Mouse (Mus musculus) midbrain, embryonic 12.5 days (tissue): ENCODE results near the gene Dnajc6. TPM values are rescaled to one million over a fixed set of nuclear protein-coding genes. Genes with fewer than 3 reads are reported as not detected.

ENCODE experiments used
- ATAC-seq: fragments of 200-750 bp; cut with Nextera tagmentation; 2 replicates; pipeline ENCODE4 v1.8.0; 2017; ENCODE audit warnings: low read depth, moderate TSS enrichment, moderate library complexity; ENCODE audit not compliant: low FRiP score
- H3K27ac ChIP-seq: fragments of 300-500 bp; sonication (generic); replicated peaks from 2 replicates; pipeline ENCODE4 v1.5.1; 2016; ENCODE audit warnings: mild to moderate bottlenecking
- H3K27me3 ChIP-seq: fragments of 300-500 bp; sonication (generic); 2 replicates; pipeline ENCODE4 v1.6.1; 2016; ENCODE audit warnings: mild to moderate bottlenecking
- H3K36me3 ChIP-seq: fragments of 300-500 bp; sonication (generic); 2 replicates; pipeline ENCODE4 v1.6.1; 2016
- H3K4me1 ChIP-seq: fragments of 300-500 bp; sonication (generic); 2 replicates; pipeline ENCODE4 v1.6.1; 2016
- H3K4me2 ChIP-seq: fragments of 300-500 bp; sonication (generic); replicated peaks from 2 replicates; pipeline ENCODE4 v1.6.1; 2016; ENCODE audit warnings: mild to moderate bottlenecking, moderate library complexity
- H3K4me3 ChIP-seq: fragments of 300-500 bp; sonication (generic); 2 replicates; pipeline ENCODE4 v1.5.1; 2016; ENCODE audit warnings: mild to moderate bottlenecking
- H3K9ac ChIP-seq: fragments of 300-500 bp; sonication (generic); replicated peaks from 2 replicates; pipeline ENCODE4 v1.6.1; 2016; ENCODE audit warnings: mild to moderate bottlenecking, moderate library complexity
- H3K9me3 ChIP-seq: fragments of 300-500 bp; sonication (generic); 2 replicates; pipeline ENCODE4 v1.6.1; 2016; ENCODE audit warnings: mild to moderate bottlenecking
- WGBS: fragments of 180-500 bp; shearing (Covaris S2); methylation state at CpG from one replicate; pipeline ENCODE4 v1.1.7; 2016; 5-methylcytosine and 5-hydroxymethylcytosine counted together
- polyA plus RNA-seq: library from polyadenylated mRNA; unstranded; fragments of >200 nt; fragmentation: Nextera tagmentation; extraction: Ambion mirVana; gene quantifications from 2 replicates; pipeline ENCODE4 v1.2.1, GENCODE M21; 2016

Dnajc6 gene
- polyA plus RNA-seq, 1 experiment from 2014 or later, result 10.7 TPM

DNA sequence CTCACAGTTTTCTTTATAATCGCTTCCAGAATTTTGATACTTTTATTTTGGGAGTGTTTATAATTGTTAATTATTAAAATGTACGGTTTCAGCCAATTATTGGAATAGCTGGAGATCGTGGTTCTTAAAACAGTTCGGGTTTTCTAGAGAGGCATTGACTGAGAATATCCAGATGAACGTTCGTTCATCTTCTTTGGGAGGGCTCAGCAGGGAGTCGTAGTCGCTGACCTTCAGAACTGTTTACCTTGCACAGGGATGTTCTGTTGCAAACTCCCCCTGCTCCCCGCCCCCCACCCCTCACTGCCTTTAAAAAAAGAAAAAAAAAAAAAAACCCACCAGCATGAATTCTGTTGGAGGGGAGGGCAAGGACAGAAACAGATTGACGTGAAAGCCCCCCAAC lies 12.0 kb downstream of the Dnajc6 start:
- Histone ChIP-seq H3K27ac (no peak overlapping the region), H3K27me3 (peaks cover 15% of the 10 kb centered on the region), H3K4me3 (peak overlapping the region; percentile 45), H3K36me3 (no peaks in the 10 kb centered on the region), H3K9me3 (no peaks in the 10 kb centered on the region), H3K9ac (peak overlapping the region; percentile 52), H3K4me1 (peaks cover 11% of the 10 kb centered on the region), H3K4me2 (peak overlapping the region; percentile 82)
- ATAC-seq, result peak; percentile 8; the same call in 1 of the 2 replicates
- WGBS, result 3% methylated on average over 10 of the region's 10 CpGs

DNA sequence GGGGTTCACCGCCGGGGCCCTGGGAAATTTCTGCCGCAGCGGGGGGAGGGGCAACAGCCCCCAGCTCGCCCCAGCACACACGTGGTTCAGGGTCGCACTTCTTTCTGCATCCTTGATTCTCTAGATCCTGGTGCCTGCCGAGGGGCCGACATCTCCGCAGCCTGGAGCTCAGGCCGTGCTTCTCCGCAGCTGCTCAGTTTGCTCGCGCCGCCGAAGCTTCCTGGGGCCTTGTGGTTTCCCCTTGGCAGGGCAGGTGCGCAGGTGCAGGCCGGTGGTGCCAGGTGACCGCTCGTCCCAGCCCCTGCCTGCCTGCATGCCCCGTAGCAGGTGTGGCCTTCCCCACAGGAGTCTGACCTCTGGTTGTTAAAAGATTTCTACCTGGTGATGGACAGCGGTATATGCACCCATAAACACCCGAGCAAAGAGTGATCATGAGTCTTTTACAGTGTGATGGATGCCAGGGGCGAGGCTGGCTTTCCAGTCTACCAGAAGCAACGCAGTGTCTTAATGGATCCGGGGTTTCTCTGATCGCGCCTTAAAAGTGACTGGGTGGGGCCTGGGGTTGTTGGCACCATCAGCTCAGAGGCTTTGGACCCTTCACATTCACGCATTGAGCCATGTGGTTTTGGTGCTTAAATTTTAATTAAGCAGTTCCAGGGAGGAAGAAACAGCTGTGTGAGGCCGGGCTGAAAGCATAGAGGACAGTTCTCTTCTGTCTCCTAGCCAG lies 12.6 kb downstream of the Dnajc6 start:
- H3K9ac ChIP-seq, result peak overlapping the region; percentile 52
- H3K36me3 ChIP-seq, result no peaks in the 10 kb centered on the region
- no peaks in the 10 kb centered on the region for H3K9me3 ChIP-seq
- H3K4me3 ChIP-seq, result peak overlapping the region; percentile 45
- H3K27me3 ChIP-seq, result peaks cover 15% of the 10 kb centered on the region
- no peak overlapping the region; the same call in 1 of the 2 replicates for H3K27ac ChIP-seq
- peak; percentile 73 for ATAC-seq
- peaks cover 11% of the 10 kb centered on the region for H3K4me1 ChIP-seq
- WGBS, result 6% methylated on average over 29 of the region's 30 CpGs
- peak overlapping the region; percentile 82 for H3K4me2 ChIP-seq

DNA sequence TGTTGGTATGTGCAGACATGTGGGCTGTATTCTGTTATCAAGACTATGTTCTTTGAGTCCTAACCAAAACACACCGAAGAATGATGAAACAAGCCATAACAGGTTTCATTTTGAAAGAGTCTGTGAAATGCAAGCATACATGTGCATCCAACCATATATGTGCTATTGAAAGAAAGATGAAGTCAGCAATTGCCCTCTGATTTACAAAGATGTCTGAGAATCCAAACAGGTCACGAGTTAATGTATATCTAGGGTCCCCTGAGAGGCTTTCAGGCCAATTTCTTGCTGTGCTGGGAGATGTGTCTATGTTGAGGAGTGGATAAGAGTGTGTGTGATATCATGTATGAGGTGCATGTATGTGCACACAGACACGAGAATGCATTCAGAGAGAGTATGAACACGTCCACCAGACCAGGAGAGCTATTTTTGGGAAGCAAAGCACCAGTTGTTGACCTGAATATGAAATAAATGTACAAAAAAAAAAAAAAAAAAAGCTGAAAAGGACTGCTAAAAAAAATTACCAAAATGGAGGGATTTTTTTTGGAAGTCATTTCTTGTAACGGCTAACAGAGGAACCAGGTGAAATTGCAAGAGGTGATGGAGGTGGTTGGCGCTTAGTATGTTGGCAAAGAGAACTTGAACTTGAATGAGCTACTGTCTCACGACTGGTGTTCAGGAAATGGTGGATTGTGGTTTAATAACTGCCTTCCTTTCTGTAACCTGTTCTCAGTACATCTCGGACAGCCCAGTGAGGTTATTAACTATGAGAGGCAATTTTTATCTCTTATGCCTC lies 13.9 kb downstream of the Dnajc6 start:
- WGBS, result 87% methylated on average over 8 of the region's 8 CpGs
- ATAC-seq, result no peak

DNA sequence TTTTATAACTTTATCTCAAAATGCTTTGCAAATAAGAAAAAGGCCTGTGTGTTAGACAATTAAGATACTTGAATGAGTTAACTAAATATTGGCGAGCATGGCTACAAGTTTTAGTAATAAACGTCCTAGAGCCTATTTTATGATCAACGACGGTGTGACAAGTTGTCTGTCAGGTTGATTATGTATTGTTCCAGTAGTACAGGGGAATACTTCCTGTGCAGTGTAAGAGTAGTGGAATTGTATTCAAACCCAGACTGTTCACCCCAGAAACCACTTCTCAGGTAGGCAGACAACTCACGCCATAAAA lies 14.4 kb downstream of the Dnajc6 start:
- Histone ChIP-seq H3K27ac (no peak overlapping the region), H3K27me3 (peaks cover 15% of the 10 kb centered on the region), H3K4me2 (no peak overlapping the region), H3K9ac (no peak overlapping the region), H3K9me3 (no peaks in the 10 kb centered on the region), H3K4me1 (peaks cover 11% of the 10 kb centered on the region), H3K36me3 (no peaks in the 10 kb centered on the region), H3K4me3 (no peak overlapping the region)
- WGBS, result 87% methylated on average over 5 of the region's 5 CpGs
- ATAC-seq, result no peak

More for the DNA sequence above, 13.9 kb downstream of the Dnajc6 start:
- peaks cover 15% of the 10 kb centered on the region for H3K27me3 ChIP-seq
- no peak overlapping the region for H3K4me2 ChIP-seq
- H3K27ac ChIP-seq, result no peak overlapping the region
- H3K4me3 ChIP-seq, result no peak overlapping the region
- H3K9ac ChIP-seq, result no peak overlapping the region
- H3K9me3 ChIP-seq, result no peaks in the 10 kb centered on the region
- H3K4me1 ChIP-seq, result peaks cover 11% of the 10 kb centered on the region
- no peaks in the 10 kb centered on the region for H3K36me3 ChIP-seq

DNA sequence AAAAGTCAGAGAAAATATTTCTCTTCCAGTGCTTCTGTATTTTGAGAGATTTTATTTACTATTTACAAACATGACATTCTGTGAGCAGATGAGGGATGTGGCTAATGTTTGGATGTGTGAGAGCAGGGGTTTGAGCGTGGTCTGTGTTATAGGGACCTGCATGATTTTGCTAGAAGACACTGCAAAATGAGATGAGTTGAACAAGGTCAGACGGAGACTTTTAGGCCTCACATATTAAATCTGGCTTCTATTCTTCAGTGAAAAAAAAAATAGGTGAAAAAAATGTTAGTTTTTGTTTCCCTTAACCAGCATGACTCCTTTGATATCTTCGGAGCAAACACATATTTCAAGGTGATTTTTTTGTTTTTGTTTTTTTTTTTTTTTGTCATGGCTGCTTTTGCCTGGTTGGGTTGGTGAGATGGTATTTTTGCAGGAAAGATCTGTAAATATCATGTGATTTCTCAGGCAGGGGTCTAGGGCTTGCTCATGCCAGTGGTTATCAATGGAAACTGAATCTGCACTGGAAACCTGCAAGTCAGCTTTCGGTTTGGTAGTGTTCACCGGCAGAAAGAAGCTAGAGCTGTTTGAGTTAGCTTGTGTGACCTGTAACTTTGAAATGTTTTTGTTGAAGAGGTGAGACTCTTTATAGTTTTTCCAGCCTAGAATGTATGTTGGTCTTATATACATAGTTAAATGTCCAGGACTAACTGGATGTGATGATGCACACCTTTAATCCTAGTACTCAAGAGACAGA lies 15.5 kb downstream of the Dnajc6 start:
- H3K4me2 ChIP-seq, result no peak overlapping the region
- H3K27ac ChIP-seq, result no peak overlapping the region
- no peak overlapping the region for H3K9ac ChIP-seq
- peaks cover 11% of the 10 kb centered on the region for H3K4me1 ChIP-seq
- H3K9me3 ChIP-seq, result no peaks in the 10 kb centered on the region
- no peaks in the 10 kb centered on the region for H3K36me3 ChIP-seq
- 89% methylated on average over 5 of the region's 5 CpGs for whole genome bisulfite sequencing
- H3K4me3 ChIP-seq, result no peak overlapping the region
- H3K27me3 ChIP-seq, result peaks cover 15% of the 10 kb centered on the region
- ATAC-seq, result no peak

DNA sequence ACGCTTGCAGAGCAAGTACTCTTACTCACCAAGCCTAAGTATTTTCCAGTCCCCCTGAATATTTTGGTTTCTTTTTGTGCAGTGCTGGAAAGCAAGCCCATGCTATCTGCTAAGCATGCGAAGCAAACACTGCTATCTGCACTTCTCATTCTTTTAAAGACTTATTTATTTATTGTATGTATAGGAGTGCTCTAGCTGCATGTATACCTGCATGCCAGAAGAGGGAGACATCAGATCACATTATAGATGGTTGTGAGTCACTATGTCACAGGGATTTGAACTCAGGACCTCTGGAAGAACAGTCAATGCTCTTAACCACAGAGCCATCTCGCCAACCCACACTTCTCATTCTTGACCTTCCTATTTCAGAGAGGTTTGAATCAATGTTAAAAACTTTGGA lies 16.8 kb downstream of the Dnajc6 start:
- Histone ChIP-seq H3K4me3 (no peak overlapping the region), H3K36me3 (no peaks in the 10 kb centered on the region), H3K4me2 (no peak overlapping the region), H3K9ac (no peak overlapping the region), H3K27me3 (peaks cover 15% of the 10 kb centered on the region), H3K4me1 (peaks cover 11% of the 10 kb centered on the region), H3K9me3 (no peaks in the 10 kb centered on the region), H3K27ac (no peak overlapping the region)
- 94% methylated on average over 3 of the region's 3 CpGs for WGBS
- no peak for ATAC-seq

DNA sequence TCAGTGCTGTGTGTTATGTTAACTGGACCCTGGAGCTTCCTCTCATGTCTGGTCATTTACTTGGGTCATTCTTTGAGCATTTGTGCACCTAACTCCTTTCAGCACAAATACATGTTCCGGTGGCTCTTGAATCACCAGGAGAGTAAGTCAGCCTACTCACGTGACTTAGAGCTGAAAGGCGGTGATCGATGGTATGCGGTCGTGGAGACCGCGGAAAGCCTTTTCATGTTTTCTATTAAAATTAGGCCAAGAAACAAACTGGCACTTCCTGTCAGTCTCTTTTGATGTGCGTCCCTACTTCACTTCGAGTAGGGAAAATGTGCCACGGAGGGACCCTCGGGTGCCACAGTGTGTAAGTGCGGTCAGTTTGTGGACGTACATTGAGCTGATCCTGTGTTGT lies 19.4 kb downstream of the Dnajc6 start:
- H3K36me3 ChIP-seq, result no peaks in the 10 kb centered on the region
- no peak overlapping the region for H3K27ac ChIP-seq
- H3K9me3 ChIP-seq, result no peaks in the 10 kb centered on the region
- WGBS, result 93% methylated on average over 14 of the region's 14 CpGs
- no peak for ATAC-seq
- no peak overlapping the region for H3K4me3 ChIP-seq
- no peaks in the 10 kb centered on the region for H3K27me3 ChIP-seq
- H3K9ac ChIP-seq, result no peak overlapping the region
- no peak overlapping the region for H3K4me2 ChIP-seq
- H3K4me1 ChIP-seq, result no peaks in the 10 kb centered on the region

DNA sequence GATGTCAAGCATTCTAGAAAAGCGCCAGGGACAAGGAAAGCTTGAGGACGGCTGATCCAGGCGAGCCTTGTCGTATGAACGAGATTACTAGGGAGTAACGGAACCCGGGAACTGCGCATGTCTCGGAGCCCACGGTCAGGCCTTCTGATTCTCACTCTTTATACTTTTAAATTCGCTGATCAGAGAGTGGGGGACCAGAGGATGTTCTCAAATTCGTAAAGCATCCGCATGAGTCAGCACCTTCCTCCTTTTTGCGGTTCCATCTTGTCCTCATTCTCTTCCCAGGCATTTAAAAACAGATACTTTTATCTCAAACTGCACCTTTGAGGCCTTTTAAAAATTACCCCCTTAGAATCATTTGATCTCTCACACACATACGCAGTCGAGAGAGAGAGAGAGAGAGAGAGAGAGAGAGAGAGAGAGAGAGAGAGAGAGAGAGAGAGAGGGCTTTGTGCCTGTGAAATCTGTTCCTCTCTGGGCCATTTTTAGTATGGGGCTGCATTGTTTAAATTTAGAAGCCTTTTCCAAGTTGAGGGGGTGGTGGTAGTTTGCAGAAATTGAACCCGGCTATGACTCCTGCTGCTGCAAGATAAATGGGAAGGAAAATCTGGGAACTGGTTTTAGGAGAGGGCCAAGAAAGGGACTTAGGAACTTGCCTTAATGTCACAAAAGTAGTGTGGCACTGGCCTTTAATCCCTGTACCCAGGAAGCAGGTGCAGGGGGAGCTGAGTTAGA lies 20.2 kb downstream of the Dnajc6 start:
- no peak overlapping the region for H3K9ac ChIP-seq
- H3K27me3 ChIP-seq, result no peaks in the 10 kb centered on the region
- no peak overlapping the region for H3K27ac ChIP-seq
- H3K4me1 ChIP-seq, result no peaks in the 10 kb centered on the region
- no peak overlapping the region for H3K4me3 ChIP-seq
- no peak for ATAC-seq
- H3K9me3 ChIP-seq, result no peaks in the 10 kb centered on the region
- no peak overlapping the region for H3K4me2 ChIP-seq
- whole genome bisulfite sequencing, result 90% methylated on average over 17 of the region's 17 CpGs
- no peaks in the 10 kb centered on the region for H3K36me3 ChIP-seq

DNA sequence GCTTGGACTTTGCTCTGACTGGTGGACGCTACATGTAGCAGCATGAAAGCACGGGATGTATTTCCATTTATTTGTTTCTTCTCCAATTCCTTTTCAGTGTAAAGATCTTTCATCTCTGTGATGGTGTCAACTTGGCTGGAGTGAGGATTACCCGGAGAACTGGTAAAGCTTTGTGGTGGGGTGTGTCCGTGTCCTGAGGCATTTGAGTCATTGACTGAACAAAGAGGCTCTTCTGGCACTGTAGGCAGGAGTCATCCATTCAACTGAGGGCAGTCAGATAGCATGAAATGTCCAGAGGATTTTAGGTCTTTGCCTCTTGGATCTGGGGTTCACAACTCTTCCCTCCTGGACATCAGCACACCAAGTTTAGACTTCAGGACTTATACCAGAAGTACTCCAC lies 35.5 kb downstream of the Dnajc6 start:
- H3K9ac ChIP-seq, result no peak overlapping the region
- H3K4me2 ChIP-seq, result no peak overlapping the region
- no peaks in the 10 kb centered on the region for H3K4me1 ChIP-seq
- no peak overlapping the region for H3K4me3 ChIP-seq
- H3K27ac ChIP-seq, result no peak overlapping the region
- no peaks in the 10 kb centered on the region for H3K9me3 ChIP-seq
- H3K27me3 ChIP-seq, result no peaks in the 10 kb centered on the region
- ATAC-seq, result no peak
- 79% methylated on average over 4 of the region's 4 CpGs for WGBS
- H3K36me3 ChIP-seq, result no peaks in the 10 kb centered on the region

DNA sequence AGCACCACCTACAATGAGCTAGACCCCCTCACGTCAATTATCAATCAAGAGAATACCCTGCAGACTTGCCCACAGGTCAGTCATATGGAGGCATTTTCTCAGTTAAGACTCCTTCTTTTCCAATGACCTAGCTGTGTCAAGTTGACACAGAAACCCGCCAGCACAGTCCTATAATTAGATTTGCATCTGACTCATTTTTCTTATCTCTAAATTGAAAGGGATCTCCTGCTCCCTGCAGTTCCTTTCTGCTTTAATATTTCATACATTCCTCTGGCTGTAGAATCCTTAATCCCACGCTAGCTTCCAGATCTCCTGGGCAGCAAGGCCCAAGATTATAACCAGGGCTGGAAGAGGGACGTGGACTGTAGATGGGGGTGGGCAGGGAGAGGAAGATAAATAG lies 44.1 kb downstream of the Dnajc6 start:
- Histone ChIP-seq H3K9me3 (no peaks in the 10 kb centered on the region), H3K4me2 (no peak overlapping the region), H3K27me3 (no peaks in the 10 kb centered on the region), H3K9ac (no peak overlapping the region), H3K4me1 (no peaks in the 10 kb centered on the region), H3K27ac (no peak overlapping the region), H3K4me3 (no peak overlapping the region), H3K36me3 (no peaks in the 10 kb centered on the region)
- 67% methylated on average over 4 of the region's 4 CpGs for WGBS
- no peak for ATAC-seq

DNA sequence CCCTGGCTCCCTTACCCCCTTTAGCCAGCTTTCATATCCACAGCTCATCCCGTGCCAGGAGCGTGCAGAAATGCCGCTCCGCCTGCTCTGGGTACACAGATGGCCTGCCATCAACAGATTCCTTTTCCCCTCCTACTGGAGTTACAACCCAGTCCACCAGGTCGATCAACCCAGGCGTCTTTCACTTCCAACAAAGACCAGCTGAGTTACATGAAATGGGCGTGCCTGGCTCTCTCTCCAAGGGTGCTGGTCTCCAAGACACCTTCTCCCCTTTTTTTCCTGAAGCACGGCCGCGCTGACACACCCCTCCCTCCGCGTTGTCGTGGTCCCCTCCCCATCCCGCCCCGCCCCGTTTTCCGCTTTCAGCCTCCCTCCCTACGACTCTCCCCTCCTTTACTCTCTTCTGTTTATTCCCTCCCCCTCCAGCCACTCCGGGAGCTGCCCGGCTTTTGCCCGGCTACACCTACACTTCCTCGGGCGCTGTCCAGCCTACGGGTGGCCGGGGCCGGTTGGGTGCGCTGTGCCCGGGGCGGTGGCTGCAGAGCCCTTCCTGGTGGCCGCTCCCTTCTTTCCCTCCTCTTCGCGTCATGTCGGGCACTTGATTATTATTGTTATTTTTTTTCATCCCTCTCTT lies 53.6 kb downstream of the Dnajc6 start:
- peak overlapping the region; percentile 90 for H3K4me2 ChIP-seq
- peak overlapping the region; percentile 89 for H3K27ac ChIP-seq
- H3K9ac ChIP-seq, result peak overlapping the region; percentile 68
- H3K9me3 ChIP-seq, result no peaks in the 10 kb centered on the region
- peak overlapping the region; percentile 59 for H3K4me3 ChIP-seq
- H3K4me1 ChIP-seq, result peaks cover 4% of the 10 kb centered on the region
- no peaks in the 10 kb centered on the region for H3K36me3 ChIP-seq
- ATAC-seq, result peak; percentile 85
- WGBS, result 2% methylated on average over 33 of the region's 33 CpGs
- peaks cover 33% of the 10 kb centered on the region for H3K27me3 ChIP-seq
